Mouse (Mus musculus) limb, embryonic 14.5 days (tissue): Measurements from ENCODE around the gene Znhit1. TPM values are rescaled to one million over a fixed set of nuclear protein-coding genes. Genes with fewer than 3 reads are reported as not detected.

Experiments
- ATAC-seq: fragments of 200-750 bp; cut with Nextera tagmentation; 2 replicates; pipeline ENCODE4 v1.8.0; 2017; ENCODE audit warnings: low read depth, moderate number of reproducible peaks, moderate TSS enrichment; ENCODE audit not compliant: low FRiP score
- DNase-seq: peaks from one replicate; pipeline ENCODE4 v3.0.0-alpha.2; 2015; ENCODE audit warnings: low spot score
- H3K27ac ChIP-seq: fragments of 300-500 bp; sonication (generic); replicated peaks from 2 replicates; pipeline ENCODE4 v1.5.1; 2014; ENCODE audit warnings: low read depth, mild to moderate bottlenecking, low read length, moderate library complexity, mixed read lengths
- H3K27me3 ChIP-seq: fragments of 300-500 bp; sonication (generic); 2 replicates; pipeline ENCODE4 v1.6.1; 2014; ENCODE audit warnings: low read length, mixed read lengths; ENCODE audit not compliant: control insufficient read depth, insufficient read depth
- H3K36me3 ChIP-seq: fragments of 300-500 bp; sonication (generic); 2 replicates; pipeline ENCODE4 v1.6.1; 2014; ENCODE audit warnings: mild to moderate bottlenecking, low read length, moderate library complexity, mixed read lengths; ENCODE audit not compliant: control insufficient read depth, insufficient read depth
- H3K4me1 ChIP-seq: fragments of 300-500 bp; sonication (generic); 2 replicates; pipeline ENCODE4 v1.6.1; 2014; ENCODE audit warnings: antibody characterized with exemption, low read length, mixed read lengths; ENCODE audit not compliant: control insufficient read depth, insufficient read depth
- H3K4me2 ChIP-seq: fragments of 300-500 bp; sonication (generic); replicated peaks from 2 replicates; pipeline ENCODE4 v1.6.1; 2014; ENCODE audit warnings: low read depth, mild to moderate bottlenecking, low read length, moderate library complexity; ENCODE audit not compliant: severe bottlenecking
- H3K4me3 ChIP-seq: fragments of 300-500 bp; sonication (generic); replicated peaks from 2 replicates; pipeline ENCODE4 v1.5.1; 2014; ENCODE audit warnings: low read length
- H3K9ac ChIP-seq: fragments of 300-500 bp; sonication (generic); 2 replicates; pipeline ENCODE4 v1.6.1; 2014; ENCODE audit warnings: mild to moderate bottlenecking, low read depth, low read length, moderate library complexity; ENCODE audit not compliant: severe bottlenecking
- H3K9me3 ChIP-seq: fragments of 300-500 bp; sonication (generic); 2 replicates; pipeline ENCODE4 v1.6.1; 2016; ENCODE audit warnings: low read length; ENCODE audit not compliant: control insufficient read depth
- POLR2A ChIP-seq: fragments of 200-500 bp; IDR thresholded peaks from 2 replicates; pipeline ENCODE4 v1.8.0; 2012; ENCODE audit warnings: inconsistent platforms, mild to moderate bottlenecking, moderate library complexity, borderline replicate concordance; ENCODE audit not compliant: insufficient read depth, insufficient read length; ENCODE audit errors: extremely low read depth
- WGBS: fragments of 180-500 bp; shearing (Covaris S2); extraction: QIAGEN DNeasy Blood & Tissue Kit; methylation state at CpG from one replicate; pipeline ENCODE4 v1.1.7; 2014; 5-methylcytosine and 5-hydroxymethylcytosine counted together
- polyA plus RNA-seq, 2 experiments: library from polyadenylated mRNA; depleted of rRNA in 1 of 2; stranded (reverse) in 1 of 2; unstranded in 1 of 2; fragments of >200 nt; fragmentation: Nextera tagmentation in 1 of 2; extraction: Ambion mirVana in 1 of 2; gene quantifications; 2 replicates each; pipeline versions ENCODE4 v1.2.1 to v1.2.3; 2012 to 2014

Znhit1 gene
- polyA plus RNA-seq, 2 experiments = 82.7 to 105 TPM

DNA sequence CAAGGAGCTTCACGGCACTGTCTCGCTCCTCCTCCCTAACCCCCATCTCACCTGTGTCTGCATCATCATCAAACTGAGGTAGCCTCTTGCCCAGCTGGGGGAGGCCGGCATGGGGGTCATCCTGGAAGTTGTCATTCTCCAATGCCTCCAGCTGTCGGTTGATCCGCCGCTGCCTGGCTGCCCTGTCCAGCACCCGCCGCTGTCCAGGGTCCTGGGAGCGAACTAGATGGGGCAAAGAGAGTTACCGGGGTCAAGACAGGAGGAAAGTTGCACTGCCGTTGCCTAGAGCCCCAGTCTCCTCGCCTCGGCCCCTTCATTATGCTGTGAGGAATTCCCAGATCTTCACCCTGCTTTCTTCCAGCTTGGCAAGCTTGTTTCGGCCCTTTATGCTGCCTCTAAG lies 3.0 kb downstream of the Znhit1 start:
- H3K4me1 ChIP-seq = peaks cover 11% of the 10 kb centered on the region
- no peak overlapping the region for H3K27ac ChIP-seq
- ATAC-seq = no peak
- H3K27me3 ChIP-seq = no peaks in the 10 kb centered on the region
- no peak for TF ChIP-seq POLR2A
- no peak overlapping the region for H3K4me2 ChIP-seq
- no peak overlapping the region for H3K4me3 ChIP-seq
- no peak for DNase-seq
- peaks cover 26% of the 10 kb centered on the region for H3K36me3 ChIP-seq
- WGBS = 57% methylated on average over 14 of the region's 14 CpGs
- H3K9me3 ChIP-seq = no peaks in the 10 kb centered on the region
- H3K9ac ChIP-seq = no peak overlapping the region

GRCm38 (mm10) chr5:136982338-136982930 lies 5.4 kb downstream of the Znhit1 start:
- Histone ChIP-seq H3K27ac (no peak overlapping the region), H3K9ac (no peak overlapping the region), H3K27me3 (no peaks in the 10 kb centered on the region), H3K9me3 (no peaks in the 10 kb centered on the region), H3K4me1 (peaks cover 5% of the 10 kb centered on the region), H3K4me3 (no peak overlapping the region), H3K36me3 (peaks cover 15% of the 10 kb centered on the region), H3K4me2 (no peak overlapping the region)
- 50% methylated on average over 15 of the region's 16 CpGs for WGBS
- ATAC-seq (no peak), DNase-seq (no peak)
- no peak for TF ChIP-seq POLR2A

- H3K4me2 ChIP-seq = no peak overlapping the region
- ATAC-seq = no peak
- WGBS = 91% methylated on average over 8 of the region's 8 CpGs
- no peaks in the 10 kb centered on the region for H3K9me3 ChIP-seq
- H3K4me1 ChIP-seq = peaks cover 2% of the 10 kb centered on the region
- DNase-seq = no peak
- TF ChIP-seq POLR2A = no peak
- no peaks in the 10 kb centered on the region for H3K27me3 ChIP-seq
- no peak overlapping the region for H3K27ac ChIP-seq
- peaks cover 15% of the 10 kb centered on the region for H3K36me3 ChIP-seq
- no peak overlapping the region for H3K4me3 ChIP-seq
- H3K9ac ChIP-seq = no peak overlapping the region
Observed at GRCm38 (mm10) chr5:136980974-136981373, 6.8 kb downstream of the Znhit1 start.

DNA sequence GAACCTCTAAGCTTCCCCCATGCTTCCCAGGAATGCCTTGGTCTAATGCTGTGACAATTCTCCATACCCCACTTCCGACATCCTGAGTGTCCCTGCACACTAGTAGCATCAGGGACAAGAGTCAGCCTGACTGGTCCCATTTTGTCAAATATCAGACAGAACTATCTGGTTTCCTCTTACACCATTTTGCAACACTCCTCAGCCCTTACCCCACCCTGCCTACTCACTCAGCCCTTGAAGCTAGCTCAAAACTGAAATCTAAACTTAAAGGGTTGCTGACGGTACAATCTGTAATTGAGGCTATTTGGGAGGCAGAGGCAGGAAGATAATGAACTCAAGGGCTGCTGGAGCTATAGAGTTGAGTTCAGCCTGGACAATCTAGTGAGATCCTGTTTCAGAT lies 8.1 kb downstream of the Znhit1 start:
- H3K27me3 ChIP-seq = no peaks in the 10 kb centered on the region
- H3K4me3 ChIP-seq = no peak overlapping the region
- H3K27ac ChIP-seq = no peak overlapping the region
- H3K9ac ChIP-seq = no peak overlapping the region
- ATAC-seq (no peak), DNase-seq (no peak)
- no peaks in the 10 kb centered on the region for H3K4me1 ChIP-seq
- H3K9me3 ChIP-seq = no peaks in the 10 kb centered on the region
- no peak for TF ChIP-seq POLR2A
- no peak overlapping the region for H3K4me2 ChIP-seq
- peaks cover 15% of the 10 kb centered on the region for H3K36me3 ChIP-seq
- 67% methylated on average over 2 of the region's 2 CpGs for WGBS

- H3K4me2 ChIP-seq = no peak overlapping the region
- H3K9ac ChIP-seq = no peak overlapping the region
- H3K9me3 ChIP-seq = no peaks in the 10 kb centered on the region
- no peak for TF ChIP-seq POLR2A
- H3K4me1 ChIP-seq = no peaks in the 10 kb centered on the region
- no peak overlapping the region for H3K4me3 ChIP-seq
- no peak overlapping the region for H3K27ac ChIP-seq
- no peaks in the 10 kb centered on the region for H3K27me3 ChIP-seq
- ATAC-seq (no peak), DNase-seq (no peak)
- 81% methylated on average over 4 of the region's 4 CpGs for WGBS
- peaks cover 12% of the 10 kb centered on the region for H3K36me3 ChIP-seq
Observed at GRCm38 (mm10) chr5:136977769-136978168, 10.1 kb downstream of the Znhit1 start.

GRCm38 (mm10) chr5:136973670-136974069 lies 14.2 kb downstream of the Znhit1 start:
- Histone ChIP-seq H3K4me3 (no peak overlapping the region), H3K9ac (no peak overlapping the region), H3K27ac (no peak overlapping the region), H3K4me1 (no peaks in the 10 kb centered on the region), H3K9me3 (no peaks in the 10 kb centered on the region), H3K27me3 (no peaks in the 10 kb centered on the region), H3K4me2 (no peak overlapping the region), H3K36me3 (no peaks in the 10 kb centered on the region)
- DNase-seq = no peak
- no peak for ATAC-seq
- no peak for TF ChIP-seq POLR2A
- 76% methylated on average over 8 of the region's 8 CpGs for WGBS
